Mouse (Mus musculus) right cerebral cortex, postnatal 4 days (tissue): ENCODE measurements around the gene Calm3.
A peak's percentile ranks its signal among the peaks of the same experiment; 100 is the strongest.
"Not testable (repeated sequence)": the region's sequence is repeated elsewhere in the genome, so short reads cannot be mapped to it uniquely, and the experiment has no call there.

Experiments
- DNase-seq: peaks from one replicate; pipeline ENCODE4 v3.0.0-alpha.2; 2022

The Calm3 gene

GRCm38 (mm10) chr7:16924037-16924834 is at the start of gene Calm3:
TSS of gene Calm3 (minus strand) at chr7:16924114.
- peak; percentile 99 for DNase-seq

GRCm38 (mm10) chr7:16971160-16971559 is 47.2 kb upstream of the Calm3 start:
- DNase-seq, result no peak

- DNase-seq, result no peak
These were observed 44.5 kb upstream of the Calm3 start for GRCm38 (mm10) chr7:16968414-16968813.

GRCm38 (mm10) chr7:16961678-16962077 is 37.8 kb upstream of the Calm3 start:
- no peak for DNase-seq

GRCm38 (mm10) chr7:16959539-16960187 is 35.7 kb upstream of the Calm3 start, which contains the start of gene Pnmal1:
TSS of gene Pnmal1 (plus strand) at chr7:16959679.
- peak; percentile 92 for DNase-seq

- DNase-seq, result no peak
These were observed 32.7 kb upstream of the Calm3 start for GRCm38 (mm10) chr7:16956410-16957265.

- no peak for DNase-seq
These were observed 31.8 kb upstream of the Calm3 start for GRCm38 (mm10) chr7:16955712-16956111.

- DNase-seq, result not testable (repeated sequence)
These were observed 29.9 kb upstream of the Calm3 start for GRCm38 (mm10) chr7:16953776-16954175.

GRCm38 (mm10) chr7:16950861-16951635 is 27.1 kb upstream of the Calm3 start:
- peak; percentile 76 for DNase-seq

GRCm38 (mm10) chr7:16949908-16950841 is 26.3 kb upstream of the Calm3 start:
- DNase-seq, result peak; percentile 81

- DNase-seq, result no peak
These were observed 25.1 kb upstream of the Calm3 start for GRCm38 (mm10) chr7:16948923-16949458.

GRCm38 (mm10) chr7:16947959-16948361 is 24.0 kb upstream of the Calm3 start:
- DNase-seq, result no peak

GRCm38 (mm10) chr7:16947349-16947895 is 23.5 kb upstream of the Calm3 start:
- peak; percentile 59 for DNase-seq

- no peak for DNase-seq
These were observed 22.8 kb upstream of the Calm3 start for GRCm38 (mm10) chr7:16946441-16947348.

GRCm38 (mm10) chr7:16945419-16945818 is 21.5 kb upstream of the Calm3 start:
- DNase-seq, result no peak

GRCm38 (mm10) chr7:16944808-16945315 is 20.9 kb upstream of the Calm3 start:
- DNase-seq, result no peak

- peak; percentile 91 for DNase-seq
These were observed 20.3 kb upstream of the Calm3 start, which contains the start of gene Pnmal2 for GRCm38 (mm10) chr7:16944061-16944807. TSS of gene Pnmal2 (plus strand) at chr7:16944682.

- no peak for DNase-seq
These were observed 18.9 kb upstream of the Calm3 start for GRCm38 (mm10) chr7:16942861-16943260.
